Mouse (Mus musculus) cerebellum, adult (tissue): ENCODE data around the gene Brd2.

Experiments used
- ATAC-seq: cut with Nextera tagmentation; 2 replicates; pipeline ENCODE4 v1.9.2; 2017; ENCODE audit warnings: mild to moderate bottlenecking, moderate library complexity, mixed read lengths; ENCODE audit not compliant: insufficient number of reproducible peaks, low FRiP score, low TSS enrichment

The Brd2 gene

DNA sequence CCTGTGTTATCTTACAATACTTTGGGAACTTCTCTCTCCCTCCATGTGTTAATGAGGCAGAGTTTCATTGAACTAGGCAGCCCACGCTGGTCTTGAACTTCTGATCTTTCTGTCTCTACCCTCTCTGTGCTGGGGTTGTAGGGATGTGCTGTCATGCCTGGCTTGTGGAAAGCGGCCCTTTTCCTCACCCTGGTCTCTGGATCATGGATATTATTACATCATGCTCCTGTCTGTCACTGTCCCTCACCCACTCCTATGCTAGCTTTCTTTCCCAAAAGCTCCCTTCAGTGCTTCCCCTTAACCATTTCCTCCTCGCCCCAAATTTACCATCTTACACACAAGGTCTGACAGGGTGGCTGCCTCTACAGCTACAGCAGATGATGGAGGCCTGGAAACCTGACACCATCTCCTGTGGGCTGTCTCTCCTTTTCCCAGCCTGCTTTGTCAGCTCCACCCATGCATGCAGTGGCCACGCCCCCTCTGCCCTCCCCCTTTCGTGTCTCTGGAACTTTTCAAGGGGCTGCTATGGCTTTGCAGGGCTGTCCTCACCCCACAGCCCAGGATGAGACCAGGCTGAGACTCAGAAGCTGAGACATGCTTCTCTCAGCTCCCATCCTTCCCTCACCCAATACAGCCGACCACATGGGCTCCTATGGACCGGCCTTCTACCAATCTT, 29.1 kb downstream of the Brd2 start:
- ATAC-seq, result no peak

DNA sequence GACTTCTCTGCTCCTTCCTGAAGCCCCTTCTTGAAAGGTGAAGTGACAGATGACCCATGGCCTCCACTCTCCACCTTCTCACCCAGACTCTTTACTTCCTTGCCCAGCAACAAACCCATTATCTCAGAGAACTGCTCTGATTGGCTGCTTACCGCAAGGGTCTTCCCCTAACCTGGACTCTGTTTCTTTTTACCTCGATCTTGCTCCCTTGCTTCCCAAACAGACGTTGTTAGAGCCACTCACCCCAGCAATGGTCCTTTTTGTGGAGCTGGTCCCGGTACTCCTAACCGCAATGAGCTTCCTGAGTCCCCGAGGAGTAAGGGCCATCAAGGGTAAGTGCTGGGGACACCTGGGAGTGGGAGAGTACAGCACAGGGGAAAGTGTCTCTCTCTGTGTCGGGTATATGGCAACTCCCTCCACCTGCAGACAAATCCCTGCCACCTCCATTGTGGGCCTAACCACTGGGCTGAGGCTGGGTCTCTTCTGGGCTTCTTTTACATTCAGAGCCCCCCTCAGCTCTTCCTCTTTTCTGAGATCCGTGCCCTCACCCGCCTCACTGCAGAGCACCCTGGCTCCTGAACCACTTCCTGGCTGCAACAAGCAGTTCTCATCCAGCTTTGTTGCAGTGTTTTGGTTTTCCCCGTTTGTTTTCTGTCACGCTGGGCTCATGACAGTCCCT, 30.1 kb downstream of the Brd2 start, which contains the start of gene H2-Oa:
TSS of gene H2-Oa (plus strand) at position 144 of the 679 bp plus-strand sequence.
- no peak for ATAC-seq

DNA sequence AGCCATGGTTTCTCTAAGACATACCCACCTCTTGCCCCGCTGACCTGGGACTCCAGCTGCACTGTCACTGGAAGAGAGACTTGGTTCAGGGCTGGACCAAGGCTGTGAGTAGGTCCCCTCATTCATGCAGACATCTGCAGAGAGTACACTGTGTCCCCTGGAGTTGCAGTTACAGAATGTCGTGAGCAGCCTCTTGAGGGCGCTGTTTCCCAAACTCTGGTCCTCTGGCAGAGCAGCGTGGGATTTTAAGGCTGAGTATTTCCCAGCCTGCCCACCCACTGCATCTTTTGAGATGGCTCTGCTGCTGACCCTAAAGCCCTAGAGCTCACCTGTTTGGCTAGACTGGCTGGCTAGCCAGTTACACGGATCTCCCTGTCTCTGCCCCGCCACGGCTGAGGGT, 31.5 kb downstream of the Brd2 start:
- no peak for ATAC-seq

DNA sequence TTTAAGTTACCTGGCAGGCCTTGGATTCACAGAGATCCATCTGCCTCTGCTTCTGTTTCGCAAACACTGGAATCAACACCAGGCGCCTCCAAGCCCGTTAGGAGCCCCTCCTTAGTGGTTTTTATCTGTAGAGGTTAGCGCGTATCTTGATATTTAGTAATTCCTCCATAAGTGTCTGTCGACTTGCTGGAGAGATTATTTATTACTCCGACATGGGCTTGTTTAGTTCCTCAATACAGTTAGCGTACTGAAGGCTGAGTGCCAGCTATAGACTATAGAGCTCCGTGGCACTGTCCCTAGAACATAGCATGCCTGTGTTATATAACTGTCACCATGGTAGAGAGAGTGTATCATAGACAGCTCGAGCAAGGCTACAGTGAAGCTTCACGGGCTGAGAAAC, 34.3 kb downstream of the Brd2 start:
- no peak for ATAC-seq

DNA sequence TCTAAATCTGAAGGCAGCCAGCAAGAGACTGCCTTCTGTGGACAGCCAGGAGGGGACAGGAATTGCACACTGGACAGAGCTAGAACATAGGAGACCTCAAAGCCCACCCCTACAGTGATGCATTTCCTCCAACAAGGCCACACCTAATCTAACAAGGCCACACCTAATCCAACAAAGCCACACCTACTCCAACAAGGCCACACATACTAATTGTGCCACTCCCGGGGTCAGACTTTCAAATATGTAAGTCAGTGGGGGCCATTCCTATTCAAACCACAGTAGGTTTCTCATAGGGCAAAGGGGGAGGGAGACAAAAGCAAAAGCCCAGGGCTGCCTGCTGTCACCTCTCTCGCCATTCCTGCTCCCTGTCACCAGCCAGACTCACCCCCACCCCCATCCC, 35.0 kb downstream of the Brd2 start:
- ATAC-seq, result no peak

DNA sequence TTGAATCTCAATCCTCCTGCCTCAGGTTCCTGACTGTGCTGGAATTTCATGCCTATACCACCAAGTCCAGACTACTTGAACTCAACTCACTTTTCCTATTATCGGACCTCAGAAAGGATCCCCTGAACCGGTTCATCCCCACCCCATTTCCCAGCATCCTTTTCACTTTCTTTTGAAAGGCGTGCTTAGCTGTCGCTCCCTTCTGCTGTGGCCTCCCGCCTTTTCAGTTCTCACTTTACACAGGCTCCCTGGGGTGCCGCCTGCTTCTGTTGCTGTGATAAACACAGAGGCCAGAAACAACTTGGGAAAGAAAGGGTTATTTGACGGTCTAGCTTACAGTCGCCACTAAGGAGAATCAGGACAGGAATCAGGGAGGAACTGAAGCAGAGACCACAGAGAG, 39.3 kb downstream of the Brd2 start:
- no peak for ATAC-seq

DNA sequence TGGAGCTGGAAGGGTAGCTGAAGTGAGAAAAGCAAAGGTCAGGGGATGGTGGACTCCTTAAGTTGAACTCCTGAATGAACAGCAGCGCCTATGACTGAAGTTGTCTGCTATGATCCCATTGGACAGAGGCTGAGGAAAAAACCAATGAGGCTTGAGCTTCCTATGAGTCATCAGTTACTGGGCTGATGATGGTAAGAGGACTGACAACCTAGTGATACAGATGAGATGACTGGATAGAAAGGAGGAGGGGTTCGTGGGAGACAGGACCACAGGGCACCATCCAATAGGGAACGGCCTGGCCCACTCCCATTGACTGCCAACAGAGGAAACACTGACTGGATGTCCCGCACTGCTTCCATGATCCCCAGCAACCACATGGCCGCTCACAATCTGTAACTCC, 42.8 kb downstream of the Brd2 start:
- ATAC-seq, result no peak

DNA sequence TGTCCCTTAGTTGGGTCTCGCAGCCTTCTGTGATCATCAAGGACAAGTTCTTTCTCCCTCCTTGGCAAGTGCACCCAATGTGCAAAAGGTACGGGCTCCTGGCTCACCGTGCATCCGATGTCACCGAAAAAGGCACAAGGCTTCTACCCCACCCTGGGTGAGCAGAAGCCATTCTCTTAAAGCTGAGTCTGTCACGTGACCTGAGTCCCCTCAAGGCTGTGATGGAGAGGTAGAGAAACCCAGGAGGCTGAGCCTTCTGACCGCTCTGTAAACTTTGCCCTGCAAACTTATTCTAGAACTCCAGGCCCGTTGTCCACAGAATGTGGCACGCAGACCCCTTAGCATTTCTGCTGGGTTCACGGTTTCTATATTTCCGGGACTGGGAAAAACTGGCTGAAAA, 43.4 kb downstream of the Brd2 start:
- ATAC-seq, result no peak

DNA sequence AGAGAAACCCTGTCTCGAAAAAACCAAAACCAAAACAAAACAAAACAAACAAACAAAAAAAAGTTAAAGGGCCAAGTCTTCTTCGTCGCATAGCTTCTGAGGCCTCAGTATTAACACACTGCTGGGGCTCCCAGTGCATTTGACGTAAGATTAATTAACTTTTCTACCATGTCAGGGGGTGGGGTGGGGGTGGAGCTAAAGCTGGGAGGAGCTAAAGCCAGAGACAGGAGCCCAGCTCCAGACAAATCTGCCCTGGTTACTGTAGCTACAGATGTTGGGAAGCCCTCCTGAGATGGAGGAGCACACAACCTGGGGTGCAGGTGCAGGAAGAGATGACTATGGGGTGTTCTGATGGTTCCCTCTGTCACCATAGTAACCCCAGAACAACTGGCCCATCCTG, 44.3 kb downstream of the Brd2 start:
- no peak for ATAC-seq

DNA sequence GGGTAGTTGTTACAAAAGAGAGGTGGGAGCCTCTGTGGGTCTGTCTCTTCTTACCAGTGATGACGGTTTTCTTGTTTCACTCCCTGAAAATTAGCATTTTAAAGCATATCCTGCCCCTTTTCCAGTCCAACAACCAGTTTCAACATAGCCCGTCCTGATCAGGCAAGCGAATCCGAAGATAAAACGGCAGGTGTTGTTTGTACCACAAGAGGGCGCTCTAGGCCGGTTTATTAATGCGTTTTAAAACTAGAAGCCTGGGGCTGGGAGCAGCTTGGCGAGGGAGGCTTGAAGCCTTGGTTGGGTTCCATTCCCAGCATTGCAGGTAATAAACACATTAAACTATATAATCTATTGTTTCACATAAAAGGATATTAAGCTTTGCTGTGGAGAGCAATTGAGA, 44.9 kb downstream of the Brd2 start:
- ATAC-seq, result no peak

DNA sequence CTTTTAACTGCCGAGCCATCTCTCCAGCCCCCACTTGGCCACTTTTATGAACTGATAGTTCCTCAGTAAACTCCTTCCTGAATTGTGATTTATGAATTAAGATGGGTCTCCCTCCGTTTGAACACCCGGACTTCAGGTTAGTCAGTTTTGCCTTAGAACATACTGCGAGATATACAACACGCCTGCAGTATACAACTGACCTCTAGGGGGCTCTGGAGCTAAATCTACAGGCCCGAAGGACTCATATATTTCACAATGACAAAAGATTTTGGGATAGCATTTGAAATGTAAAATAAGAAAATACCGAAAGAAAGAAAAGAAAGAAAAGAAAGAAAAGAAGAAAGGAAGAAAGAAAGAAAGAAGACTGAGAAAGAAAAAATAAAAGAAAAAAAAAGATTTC, 47.2 kb downstream of the Brd2 start:
- ATAC-seq, result no peak

DNA sequence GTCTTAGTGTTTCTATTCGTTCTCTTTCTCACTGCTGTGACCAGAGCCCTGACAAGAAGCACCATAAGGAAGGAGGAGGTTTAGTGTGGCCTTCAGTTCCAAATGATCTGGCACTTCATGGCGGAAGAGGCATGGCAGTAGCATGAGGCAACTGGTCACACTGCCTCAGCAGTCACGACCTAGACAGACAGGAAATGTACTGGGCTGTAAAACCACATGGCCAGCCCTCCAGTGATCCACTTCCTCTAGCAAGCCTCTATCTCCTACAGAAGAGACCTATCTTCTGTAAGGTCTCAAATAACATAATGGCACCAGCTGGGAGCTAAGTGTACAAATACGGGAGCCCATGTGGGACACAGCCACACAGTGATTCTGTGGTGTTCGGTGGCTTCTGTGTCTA, 50.3 kb downstream of the Brd2 start:
- no peak for ATAC-seq

DNA sequence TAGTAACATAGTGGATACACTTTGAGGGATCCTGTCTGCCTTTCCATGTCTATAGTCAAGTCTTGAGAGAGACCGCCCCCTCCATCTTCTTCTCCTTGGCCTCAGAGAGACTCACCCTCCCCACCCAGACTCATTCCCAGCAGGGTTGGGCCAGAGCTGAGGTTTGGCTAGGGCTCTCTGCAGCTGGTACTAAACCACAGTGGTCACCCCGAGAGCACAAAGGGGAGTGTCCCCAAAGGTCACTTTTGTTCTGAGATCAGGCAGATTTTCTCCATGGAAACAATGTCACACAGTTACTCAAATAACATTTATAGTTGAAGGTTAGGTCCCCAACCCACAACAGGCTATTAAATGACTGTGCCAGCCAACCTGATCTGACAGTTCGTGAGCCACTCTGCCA, 53.6 kb downstream of the Brd2 start:
- ATAC-seq, result no peak
